Mouse (Mus musculus): ENCODE data around the gene Cavin2.

- no peak for TF ChIP-seq CTCF (IDR thresholded peaks at IDR 0.05; ENCODE audit: extremely low read depth, insufficient read length, insufficient replicate concordance, low read depth, low read length)
- no peak for TF ChIP-seq POLR2A (IDR thresholded peaks at IDR 0.05; ENCODE audit: low read depth, low read length)
Observed at GRCm38 (mm10) chr1:51335081-51335480, 46.2 kb downstream of the Cavin2 start.
